Mouse (Mus musculus): ENCODE results near the gene Hist1h2ac. TPM values are rescaled to one million over a fixed set of nuclear protein-coding genes. Genes with fewer than 3 reads are reported as not detected.
"Not testable (repeated sequence)": the region's sequence is repeated elsewhere in the genome, so short reads cannot be mapped to it uniquely, and the experiment has no call there.

Gene Hist1h2ac
- polyA plus RNA-seq, 1 experiment from 2014 or later: 1.3 TPM

DNA sequence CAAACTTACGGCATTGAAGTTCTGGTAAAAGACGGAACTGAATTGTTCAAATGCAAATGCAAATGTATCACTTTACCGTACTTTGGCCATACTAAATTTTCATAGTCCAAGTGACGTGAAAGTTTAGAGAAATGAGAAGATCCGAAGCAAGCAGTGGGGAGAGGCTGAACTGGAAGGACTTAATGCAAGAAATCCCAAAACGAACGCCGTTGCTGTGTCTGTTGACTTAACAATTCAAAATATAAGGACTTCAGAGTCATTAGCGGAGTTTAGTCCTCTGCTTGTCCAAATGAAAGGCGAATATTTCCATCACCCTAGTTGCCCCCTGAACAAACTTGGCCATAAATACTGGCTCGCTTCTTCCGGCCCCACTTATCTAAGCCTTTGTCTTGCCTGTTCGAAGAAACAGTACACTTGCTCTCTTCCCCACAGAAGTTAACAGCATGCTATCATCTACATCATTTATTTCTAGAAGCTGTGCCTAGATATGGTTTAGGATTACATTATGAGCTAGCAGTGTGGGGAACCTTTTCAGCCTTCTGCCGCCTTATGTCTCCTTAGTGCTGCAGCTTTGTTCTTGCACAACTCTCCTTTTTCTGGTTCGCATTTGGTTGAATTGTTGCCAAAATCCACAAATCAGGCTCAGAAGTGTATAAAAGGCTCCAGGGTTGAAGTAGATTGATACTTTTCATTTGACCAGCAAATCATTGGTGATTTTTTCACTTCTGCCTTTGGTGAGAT lies 1.5 kb upstream of the Hist1h2ac start:
- no peaks in the 10 kb centered on the region for H3K36me3 ChIP-seq (ENCODE audit: control insufficient read depth, insufficient read depth, low read length)
- 0 out of 2 replicates have a peak, but pooled peaks cover 10% of the 10 kb centered on the region for H3K4me1 ChIP-seq (ENCODE audit: control insufficient read depth, insufficient read depth, low read length)
- ATAC-seq (ENCODE audit: low FRiP score, low TSS enrichment): no peak
- no peaks in the 10 kb centered on the region for H3K27me3 ChIP-seq (ENCODE audit: control insufficient read depth, insufficient read depth, low read length)
- H3K4me2 ChIP-seq (replicated peaks; ENCODE audit: low read depth, low read length): peak overlapping the region; percentile 52
- peak overlapping the region; percentile 61 for H3K9ac ChIP-seq (ENCODE audit: low read depth, low read length)
- no peaks in the 10 kb centered on the region for H3K9me3 ChIP-seq (ENCODE audit: control insufficient read depth, low read length)
- 4% methylated on average over 15 of the region's 15 CpGs for WGBS
- peak overlapping the region; percentile 99 for H3K27ac ChIP-seq (ENCODE audit: low read depth, low read length)
- peak overlapping the region; percentile 47 for H3K4me3 ChIP-seq (ENCODE audit: low read length)

DNA sequence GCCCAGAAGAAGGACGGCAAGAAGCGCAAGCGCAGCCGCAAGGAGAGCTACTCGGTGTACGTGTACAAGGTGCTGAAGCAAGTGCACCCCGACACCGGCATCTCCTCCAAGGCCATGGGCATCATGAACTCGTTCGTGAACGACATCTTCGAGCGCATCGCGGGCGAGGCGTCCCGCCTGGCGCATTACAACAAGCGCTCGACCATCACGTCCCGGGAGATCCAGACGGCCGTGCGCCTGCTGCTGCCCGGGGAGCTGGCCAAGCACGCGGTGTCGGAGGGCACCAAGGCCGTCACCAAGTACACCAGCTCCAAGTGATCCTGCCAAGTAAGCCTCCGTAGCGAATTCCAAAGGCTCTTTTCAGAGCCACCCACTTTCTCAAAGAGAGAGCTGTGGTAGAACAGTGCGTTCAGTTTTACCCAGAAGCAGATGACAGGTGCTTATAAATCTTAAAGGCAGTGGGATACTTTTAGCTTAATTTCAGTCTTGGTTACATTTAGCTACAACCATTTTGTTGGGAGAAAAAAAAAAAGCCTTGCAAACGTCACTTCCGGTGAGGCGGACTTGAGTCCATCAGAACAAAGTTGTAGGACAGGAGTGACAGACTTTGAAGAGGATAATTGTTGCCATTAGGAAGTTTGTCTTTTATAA lies 672 bp upstream of the Hist1h2ac start:
- peak overlapping the region; percentile 52 for H3K4me2 ChIP-seq (replicated peaks; ENCODE audit: low read depth, low read length)
- peak overlapping the region; percentile 99 for H3K27ac ChIP-seq (ENCODE audit: low read depth, low read length)
- H3K9me3 ChIP-seq (ENCODE audit: control insufficient read depth, low read length); H3K4me1 ChIP-seq (ENCODE audit: control insufficient read depth, insufficient read depth, low read length); H3K36me3 ChIP-seq (ENCODE audit: control insufficient read depth, insufficient read depth, low read length); H3K27me3 ChIP-seq (ENCODE audit: control insufficient read depth, insufficient read depth, low read length): not testable (repeated sequence)
- peak overlapping the region; percentile 47 for H3K4me3 ChIP-seq (ENCODE audit: low read length)
- H3K9ac ChIP-seq (ENCODE audit: low read depth, low read length): peak overlapping the region; percentile 61
- peak; percentile 30 for ATAC-seq (ENCODE audit: low FRiP score, low TSS enrichment)
- 0% methylated on average over 10 of the region's 37 CpGs for WGBS

DNA sequence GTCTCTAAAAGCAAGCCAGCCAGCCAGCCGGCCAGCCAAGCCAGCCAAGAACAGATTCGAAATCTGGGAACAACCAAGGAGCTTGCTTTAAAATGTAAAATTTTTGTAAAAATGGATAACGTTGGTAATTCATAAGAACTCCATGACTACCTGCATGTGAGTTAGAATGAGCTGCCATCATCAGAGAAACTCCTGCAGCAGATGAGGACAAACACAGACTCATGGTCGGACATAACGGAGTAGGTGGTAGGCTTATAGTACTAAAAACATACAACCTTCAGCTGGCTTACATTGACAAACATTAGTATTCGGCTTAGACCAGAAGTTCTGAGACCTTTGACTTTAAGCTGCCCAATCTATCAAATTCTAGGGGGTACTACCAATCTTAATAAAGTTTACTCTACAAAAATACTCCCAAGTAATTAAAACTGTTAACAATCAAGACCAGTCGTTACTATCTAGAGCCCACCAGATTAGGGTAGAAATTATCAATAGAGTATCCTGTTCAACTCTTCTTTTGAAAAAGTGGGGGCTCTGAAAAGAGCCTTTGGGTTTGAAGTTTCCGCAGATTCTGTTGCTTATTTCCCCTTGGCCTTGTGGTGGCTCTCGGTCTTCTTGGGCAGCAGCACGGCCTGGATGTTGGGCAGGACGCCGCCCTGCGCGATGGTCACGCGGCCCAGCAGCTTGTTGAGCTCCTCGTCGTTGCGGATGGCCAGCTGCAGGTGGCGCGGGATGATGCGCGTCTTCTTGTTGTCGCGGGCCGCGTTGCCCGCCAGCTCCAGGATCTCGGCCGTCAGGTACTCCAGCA lies 597 bp downstream of the Hist1h2ac start:
- H3K4me3 ChIP-seq (ENCODE audit: low read length): peak overlapping the region; percentile 42
- not testable (repeated sequence) for H3K36me3 ChIP-seq (ENCODE audit: control insufficient read depth, insufficient read depth, low read length); ATAC-seq (ENCODE audit: low FRiP score, low TSS enrichment); H3K4me1 ChIP-seq (ENCODE audit: control insufficient read depth, insufficient read depth, low read length); H3K9me3 ChIP-seq (ENCODE audit: control insufficient read depth, low read length); H3K27me3 ChIP-seq (ENCODE audit: control insufficient read depth, insufficient read depth, low read length)
- peak overlapping the region; percentile 63 for H3K9ac ChIP-seq (ENCODE audit: low read depth, low read length)
- peak overlapping the region; percentile 57 for H3K4me2 ChIP-seq (replicated peaks; ENCODE audit: low read depth, low read length)
- H3K27ac ChIP-seq (ENCODE audit: low read depth, low read length): peak overlapping the region; percentile 93
- WGBS: 15% methylated on average over 10 of the region's 30 CpGs

DNA sequence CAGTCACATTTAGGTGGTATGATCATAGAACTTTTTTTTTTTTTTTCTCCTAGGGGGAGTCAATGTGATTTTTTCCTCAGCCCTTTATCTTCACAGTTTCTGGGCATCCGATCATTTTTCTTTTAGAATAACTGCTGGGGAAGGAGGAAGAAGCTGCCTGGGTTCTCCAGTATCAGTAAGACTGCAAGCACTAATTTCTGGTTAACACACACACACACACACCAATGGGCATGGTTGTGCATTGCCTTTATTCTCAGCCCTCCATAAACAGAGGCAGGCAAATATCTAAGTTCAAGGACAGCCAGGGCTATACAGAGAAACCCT lies 1.2 kb downstream of the Hist1h2ac start:
- peak overlapping the region; percentile 57 for H3K4me2 ChIP-seq (replicated peaks; ENCODE audit: low read depth, low read length)
- peak overlapping the region; percentile 42 for H3K4me3 ChIP-seq (ENCODE audit: low read length)
- peak overlapping the region; percentile 63; the same call in 1 of the 2 replicates for H3K9ac ChIP-seq (ENCODE audit: low read depth, low read length)
- 47% methylated on average over 1 of the region's 1 CpGs for WGBS
- no peaks in the 10 kb centered on the region for H3K9me3 ChIP-seq (ENCODE audit: control insufficient read depth, low read length)
- no peaks in the 10 kb centered on the region for H3K27me3 ChIP-seq (ENCODE audit: control insufficient read depth, insufficient read depth, low read length)
- 0 out of 2 replicates have a peak, but pooled peaks cover 10% of the 10 kb centered on the region for H3K4me1 ChIP-seq (ENCODE audit: control insufficient read depth, insufficient read depth, low read length)
- ATAC-seq (ENCODE audit: low FRiP score, low TSS enrichment): no peak
- no peaks in the 10 kb centered on the region for H3K36me3 ChIP-seq (ENCODE audit: control insufficient read depth, insufficient read depth, low read length)
- H3K27ac ChIP-seq (ENCODE audit: low read depth, low read length): peak overlapping the region; percentile 93

DNA sequence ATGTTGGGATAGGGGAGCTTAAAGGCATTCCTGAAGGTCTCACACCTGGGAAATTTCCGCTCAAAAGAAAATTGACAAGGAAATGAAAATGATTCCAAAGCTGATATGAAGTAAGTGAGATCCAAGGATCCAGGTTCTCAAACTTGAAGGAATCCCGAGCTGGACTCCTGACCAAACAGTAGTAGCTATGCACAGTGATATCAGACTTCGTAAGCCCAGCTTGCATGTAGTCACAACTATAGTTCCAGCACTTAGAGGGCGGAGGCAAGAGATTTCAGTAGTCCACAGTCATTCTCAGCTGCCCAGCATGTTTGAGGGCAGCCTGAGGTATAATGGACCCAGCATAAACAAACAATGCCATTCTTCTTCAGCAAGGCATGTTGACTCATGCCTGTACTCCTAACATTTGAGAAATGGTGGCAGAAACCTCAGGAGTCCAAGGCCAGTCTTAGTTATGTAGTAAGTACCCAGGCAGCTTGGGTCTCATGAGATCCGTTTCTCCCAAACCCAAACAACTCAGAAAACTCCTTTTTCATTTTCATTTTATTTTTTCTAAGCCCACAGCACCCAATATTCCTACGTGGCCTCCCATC lies 1.7 kb downstream of the Hist1h2ac start:
- Histone ChIP-seq H3K9me3 (ENCODE audit: control insufficient read depth, low read length) (no peaks in the 10 kb centered on the region), H3K27me3 (ENCODE audit: control insufficient read depth, insufficient read depth, low read length) (no peaks in the 10 kb centered on the region), H3K9ac (ENCODE audit: low read depth, low read length) (no peak overlapping the region), H3K36me3 (ENCODE audit: control insufficient read depth, insufficient read depth, low read length) (no peaks in the 10 kb centered on the region), H3K27ac (ENCODE audit: low read depth, low read length) (peak overlapping the region; percentile 93), H3K4me1 (ENCODE audit: control insufficient read depth, insufficient read depth, low read length) (0 out of 2 replicates have a peak, but pooled peaks cover 8% of the 10 kb centered on the region), H3K4me3 (ENCODE audit: low read length) (no peak overlapping the region), H3K4me2 (replicated peaks; ENCODE audit: low read depth, low read length) (peak overlapping the region; percentile 57)
- 83% methylated on average over 6 of the region's 6 CpGs for WGBS
- ATAC-seq (ENCODE audit: low FRiP score, low TSS enrichment): no peak

DNA sequence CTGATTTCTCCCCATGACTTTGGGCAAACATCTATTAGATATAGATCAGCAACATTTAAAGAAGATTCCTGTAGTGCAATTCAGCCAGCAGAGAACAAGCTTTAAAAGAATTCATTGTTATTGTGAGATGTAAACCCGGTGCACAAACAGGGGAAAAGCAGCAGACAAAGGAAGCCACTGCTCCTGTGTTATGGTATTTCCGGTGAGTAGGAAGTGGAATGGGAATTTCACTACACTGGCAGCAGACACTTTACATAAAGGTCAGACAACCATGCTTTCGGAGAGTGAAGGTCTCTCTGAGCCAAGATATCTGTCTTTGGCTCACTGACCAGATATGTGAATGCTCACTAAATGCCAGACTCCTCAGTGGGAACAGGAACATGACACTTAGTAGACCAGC lies 21.2 kb downstream of the Hist1h2ac start:
- ATAC-seq (ENCODE audit: low FRiP score, low TSS enrichment): no peak
- 78% methylated on average over 3 of the region's 3 CpGs for WGBS
- no peak overlapping the region for H3K4me2 ChIP-seq (replicated peaks; ENCODE audit: low read depth, low read length)

DNA sequence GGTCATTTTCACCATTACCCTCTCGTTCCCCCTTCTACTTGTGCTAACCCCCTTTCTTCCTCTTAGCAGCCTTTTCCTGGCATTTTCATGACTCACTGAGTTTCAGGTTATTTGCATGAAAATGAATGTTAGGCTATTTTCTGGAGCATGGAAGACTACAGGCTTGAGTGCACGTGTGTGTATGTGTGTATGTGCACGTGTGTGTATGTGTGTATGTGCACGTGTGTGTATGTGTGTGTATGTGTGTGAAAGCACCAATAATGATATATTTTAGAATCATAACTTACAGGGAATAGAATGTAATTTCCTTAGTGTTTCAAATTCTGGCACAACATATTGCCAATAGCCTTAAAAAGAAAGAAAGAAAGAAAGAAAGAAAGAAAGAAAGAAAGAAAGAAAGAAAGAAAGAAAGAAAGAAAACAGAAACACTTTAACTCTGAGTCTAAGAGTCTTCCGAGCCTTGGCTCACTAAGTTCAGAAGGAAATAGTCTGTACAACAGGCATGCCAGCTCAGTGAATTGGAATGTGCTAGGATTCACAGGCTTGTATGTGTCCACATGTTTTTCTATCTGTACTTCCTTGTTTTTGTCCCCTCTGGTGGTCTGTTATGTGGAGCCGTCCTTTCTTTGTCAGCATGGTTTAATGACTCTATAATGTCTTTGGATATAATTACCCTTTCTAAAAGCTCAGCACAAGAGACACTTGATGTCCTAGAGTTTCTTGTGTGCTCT lies 23.9 kb downstream of the Hist1h2ac start:
- Histone ChIP-seq H3K4me3 (ENCODE audit: low read length) (no peak overlapping the region), H3K27me3 (ENCODE audit: control insufficient read depth, insufficient read depth, low read length) (no peaks in the 10 kb centered on the region), H3K4me2 (replicated peaks; ENCODE audit: low read depth, low read length) (no peak overlapping the region), H3K36me3 (ENCODE audit: control insufficient read depth, insufficient read depth, low read length) (no peaks in the 10 kb centered on the region), H3K4me1 (ENCODE audit: control insufficient read depth, insufficient read depth, low read length) (no peaks in the 10 kb centered on the region), H3K9me3 (ENCODE audit: control insufficient read depth, low read length) (no peaks in the 10 kb centered on the region), H3K9ac (ENCODE audit: low read depth, low read length) (no peak overlapping the region), H3K27ac (ENCODE audit: low read depth, low read length) (no peak overlapping the region)
- WGBS: 72% methylated on average over 6 of the region's 6 CpGs
- ATAC-seq (ENCODE audit: low FRiP score, low TSS enrichment): no peak

More for the DNA sequence above, 21.2 kb downstream of the Hist1h2ac start:
- Histone ChIP-seq H3K9me3 (ENCODE audit: control insufficient read depth, low read length) (no peaks in the 10 kb centered on the region), H3K9ac (ENCODE audit: low read depth, low read length) (no peak overlapping the region), H3K27me3 (ENCODE audit: control insufficient read depth, insufficient read depth, low read length) (no peaks in the 10 kb centered on the region), H3K4me1 (ENCODE audit: control insufficient read depth, insufficient read depth, low read length) (no peaks in the 10 kb centered on the region), H3K4me3 (ENCODE audit: low read length) (no peak overlapping the region), H3K36me3 (ENCODE audit: control insufficient read depth, insufficient read depth, low read length) (no peaks in the 10 kb centered on the region), H3K27ac (ENCODE audit: low read depth, low read length) (no peak overlapping the region)
